Comparison of ENCODE assay signal across 31 mouse cellular contexts in genomic region chr8:93021738-93022137, GRCm38 (mm10). TPM values are rescaled to one million over a fixed set of nuclear protein-coding genes. Genes with fewer than 3 reads are reported as not detected.
A peak's percentile ranks its signal among the peaks of the same experiment; 100 is the strongest.
DNase-seq lines count a peak whose midpoint lies in the region; ATAC-seq and TF ChIP-seq lines count a peak whose summit lies in the region.
"Had no signal": no experiment of that assay in that cellular context is flagged by ENCODE, and none has a peak within 500 bp of the region (broad histone marks: within the 10 kb centered on the region; RNA-seq: fewer than 3 reads in every experiment).

No protein-coding gene starts in this region.

- WGBS in heart, postnatal 0 days, result 53% methylated on average over 5 of the region's 5 CpGs
- WGBS in kidney, postnatal 0 days, result 63% methylated on average over 5 of the region's 5 CpGs
- 69% methylated on average over 5 of the region's 5 CpGs for WGBS in kidney, embryonic 15.5 days
- 67% methylated on average over 5 of the region's 5 CpGs for WGBS in midbrain, postnatal 0 days
- WGBS in midbrain, embryonic 10.5 days, result 79% methylated on average over 5 of the region's 5 CpGs
- 64% methylated on average over 5 of the region's 5 CpGs for WGBS in stomach, postnatal 0 days

- no peak for DNase-seq in heart, postnatal 0 days (ENCODE audit: low spot score)
- no peak for DNase-seq in heart, adult 18-20 months
- no peak for DNase-seq in kidney, postnatal 0 days (ENCODE audit: low spot score)
- DNase-seq in midbrain, postnatal 0 days (ENCODE audit: low spot score), result no peak
- DNase-seq in midbrain, embryonic 10.5 days (ENCODE audit: low spot score), result no peak
- DNase-seq in stomach, postnatal 0 days (ENCODE audit: low spot score), result no peak
- DNase-seq: adrenal gland, postnatal 14 days; cerebellum, adult 18-20 months; cerebellum, postnatal 10 days; embryo, embryonic 11 days; gastrocnemius, postnatal 10 days; heart, adult 2 months had no signal

- no peaks in the 10 kb centered on the region for H3K9me3 ChIP-seq in heart, postnatal 0 days (replicated peaks; ENCODE audit: control insufficient read depth, low read length)
- no peaks in the 10 kb centered on the region for H3K9me3 ChIP-seq in kidney, postnatal 0 days (replicated peaks; ENCODE audit: low read length)
- no peaks in the 10 kb centered on the region for H3K9me3 ChIP-seq in kidney, embryonic 15.5 days (replicated peaks)
- H3K9me3 ChIP-seq in midbrain, postnatal 0 days (ENCODE audit: low read length), result no peaks in the 10 kb centered on the region
- H3K9me3 ChIP-seq in midbrain, embryonic 10.5 days (replicated peaks), result no peaks in the 10 kb centered on the region
- H3K9me3 ChIP-seq in stomach, postnatal 0 days (ENCODE audit: control insufficient read depth, low read length), result no peaks in the 10 kb centered on the region
- H3K9me3 ChIP-seq: embryonic facial prominence, embryonic 15.5 days; forebrain, embryonic 10.5 days; heart, embryonic 15.5 days; hindbrain, embryonic 10.5 days; hindbrain, embryonic 15.5 days had no signal

- no peaks in the 10 kb centered on the region for H3K27me3 ChIP-seq in heart, postnatal 0 days (ENCODE audit: control insufficient read depth, insufficient read depth, low read length)
- no peaks in the 10 kb centered on the region for H3K27me3 ChIP-seq in kidney, postnatal 0 days (ENCODE audit: insufficient read depth, low read length)
- H3K27me3 ChIP-seq in kidney, embryonic 15.5 days, result no peaks in the 10 kb centered on the region
- H3K27me3 ChIP-seq in midbrain, postnatal 0 days (ENCODE audit: insufficient read depth, low read length), result no peaks in the 10 kb centered on the region
- no peaks in the 10 kb centered on the region for H3K27me3 ChIP-seq in midbrain, embryonic 10.5 days (ENCODE audit: low read depth, poor library complexity, severe bottlenecking)
- no peaks in the 10 kb centered on the region for H3K27me3 ChIP-seq in stomach, postnatal 0 days (ENCODE audit: control insufficient read depth, insufficient read depth, low read length)
- H3K27me3 ChIP-seq: CH12.LX; embryonic facial prominence, embryonic 15.5 days; heart, embryonic 15.5 days; hindbrain, embryonic 15.5 days had no signal

- H3K4me1 ChIP-seq in heart, postnatal 0 days (ENCODE audit: control insufficient read depth, insufficient read depth), result no peaks in the 10 kb centered on the region
- H3K4me1 ChIP-seq in kidney, postnatal 0 days (replicated peaks; ENCODE audit: insufficient read depth, low read length), result no peaks in the 10 kb centered on the region
- H3K4me1 ChIP-seq in kidney, embryonic 15.5 days, result no peaks in the 10 kb centered on the region
- H3K4me1 ChIP-seq in midbrain, postnatal 0 days (ENCODE audit: insufficient read depth, low read length), result no peaks in the 10 kb centered on the region
- peaks cover under 1% of the 10 kb centered on the region for H3K4me1 ChIP-seq in midbrain, embryonic 10.5 days
- H3K4me1 ChIP-seq in stomach, postnatal 0 days (replicated peaks; ENCODE audit: control insufficient read depth, insufficient read depth), result no peaks in the 10 kb centered on the region
- H3K4me1 ChIP-seq: embryonic facial prominence, embryonic 15.5 days; forebrain, embryonic 10.5 days; heart, embryonic 15.5 days; hindbrain, embryonic 10.5 days; hindbrain, embryonic 15.5 days had no signal

- no peak overlapping the region for H3K4me3 ChIP-seq in heart, postnatal 0 days (ENCODE audit: low read depth, low read length)
- no peak overlapping the region for H3K4me3 ChIP-seq in kidney, postnatal 0 days (replicated peaks; ENCODE audit: low read depth, low read length)
- H3K4me3 ChIP-seq in kidney, embryonic 15.5 days (replicated peaks), result no peak overlapping the region
- H3K4me3 ChIP-seq in midbrain, postnatal 0 days (ENCODE audit: low read depth, low read length), result no peak overlapping the region
- no peak overlapping the region for H3K4me3 ChIP-seq in midbrain, embryonic 10.5 days
- H3K4me3 ChIP-seq in stomach, postnatal 0 days (ENCODE audit: low read depth, low read length), result no peak overlapping the region
- H3K4me3 ChIP-seq: embryonic facial prominence, embryonic 15.5 days; erythroblast, embryonic 14.5 days; forebrain, embryonic 10.5 days; heart, adult 2 months; heart, embryonic 15.5 days; hindbrain, embryonic 10.5 days; hindbrain, embryonic 15.5 days had no signal

- H3K4me2 ChIP-seq in heart, postnatal 0 days (ENCODE audit: low read depth, low read length), result no peak overlapping the region
- H3K4me2 ChIP-seq in kidney, postnatal 0 days (ENCODE audit: low read length), result no peak overlapping the region
- H3K4me2 ChIP-seq in kidney, embryonic 15.5 days, result no peak overlapping the region
- H3K4me2 ChIP-seq in midbrain, postnatal 0 days (ENCODE audit: low read depth, low read length, poor library complexity, severe bottlenecking), result no peak overlapping the region
- H3K4me2 ChIP-seq in stomach, postnatal 0 days (replicated peaks; ENCODE audit: low read depth), result no peak overlapping the region
- H3K4me2 ChIP-seq: embryonic facial prominence, embryonic 15.5 days; heart, embryonic 11.5 days; heart, embryonic 15.5 days; hindbrain, embryonic 15.5 days had no signal

- TF ChIP-seq EP300 in heart, postnatal 0 days (IDR thresholded peaks at IDR 0.05; ENCODE audit: low read depth), result no peak
- TF ChIP-seq EP300 in stomach, postnatal 0 days (optimal IDR thresholded peaks at IDR 0.05), result no peak

- H3K9ac ChIP-seq in heart, postnatal 0 days (replicated peaks; ENCODE audit: low read depth, low read length), result no peak overlapping the region
- H3K9ac ChIP-seq in kidney, postnatal 0 days (ENCODE audit: low read depth, low read length), result no peak overlapping the region
- no peak overlapping the region for H3K9ac ChIP-seq in kidney, embryonic 15.5 days
- H3K9ac ChIP-seq in midbrain, postnatal 0 days (replicated peaks; ENCODE audit: low read length, poor library complexity, severe bottlenecking), result no peak overlapping the region
- no peak overlapping the region for H3K9ac ChIP-seq in stomach, postnatal 0 days (ENCODE audit: low read length)
- H3K9ac ChIP-seq: embryonic facial prominence, embryonic 15.5 days; heart, embryonic 15.5 days; hindbrain, embryonic 15.5 days had no signal

- no peak for ATAC-seq in heart, postnatal 0 days (ENCODE audit: insufficient read depth, low read depth)
- ATAC-seq in kidney, postnatal 0 days (replicated peaks; ENCODE audit: low FRiP score, low read depth), result no peak
- ATAC-seq in kidney, embryonic 15.5 days (replicated peaks; ENCODE audit: low FRiP score), result no peak
- ATAC-seq in midbrain, postnatal 0 days (ENCODE audit: low FRiP score), result no peak
- no peak for ATAC-seq in stomach, postnatal 0 days (ENCODE audit: low FRiP score, low TSS enrichment)
- no peak for ATAC-seq in megakaryocyte, adult 5-6 weeks (ENCODE audit: poor library complexity, severe bottlenecking)
- ATAC-seq: activated CD4-positive, CD25-positive, alpha-beta regulatory T cell, adult 4 months; forebrain, embryonic 14.5 days; inflammation-experienced regulatory T-cells, adult 6 months had no signal

- H3K36me3 ChIP-seq in heart, postnatal 0 days (replicated peaks; ENCODE audit: control insufficient read depth, insufficient read depth, low read length), result no peaks in the 10 kb centered on the region
- H3K36me3 ChIP-seq in kidney, postnatal 0 days (ENCODE audit: insufficient read depth, low read length), result no peaks in the 10 kb centered on the region
- H3K36me3 ChIP-seq in kidney, embryonic 15.5 days, result no peaks in the 10 kb centered on the region
- no peaks in the 10 kb centered on the region for H3K36me3 ChIP-seq in midbrain, postnatal 0 days (ENCODE audit: insufficient read depth, low read length)
- no peaks in the 10 kb centered on the region for H3K36me3 ChIP-seq in midbrain, embryonic 10.5 days
- H3K36me3 ChIP-seq in stomach, postnatal 0 days (ENCODE audit: control insufficient read depth, insufficient read depth, low read length), result no peaks in the 10 kb centered on the region
- H3K36me3 ChIP-seq: embryonic facial prominence, embryonic 15.5 days; forebrain, embryonic 10.5 days; heart, embryonic 15.5 days; hindbrain, embryonic 10.5 days; hindbrain, embryonic 15.5 days had no signal

- peak; percentile 24 for TF ChIP-seq CTCF in heart, postnatal 0 days (IDR thresholded peaks at IDR 0.05; ENCODE audit: low read depth)
- peak; percentile 33; the same call in 1 of the 2 replicates for TF ChIP-seq CTCF in kidney, postnatal 0 days (IDR thresholded peaks at IDR 0.05; ENCODE audit: low read depth)
- TF ChIP-seq CTCF in midbrain, postnatal 0 days (IDR thresholded peaks at IDR 0.05), result peak; percentile 59
- TF ChIP-seq CTCF in stomach, postnatal 0 days (IDR thresholded peaks at IDR 0.05; ENCODE audit: low read depth), result peak; percentile 44

- H3K27ac ChIP-seq in heart, postnatal 0 days (ENCODE audit: low read depth), result no peak overlapping the region
- H3K27ac ChIP-seq in kidney, postnatal 0 days, result no peak overlapping the region
- H3K27ac ChIP-seq in kidney, embryonic 15.5 days, result no peak overlapping the region
- no peak overlapping the region for H3K27ac ChIP-seq in midbrain, postnatal 0 days (ENCODE audit: low read depth, low read length)
- H3K27ac ChIP-seq in midbrain, embryonic 10.5 days (replicated peaks), result no peak overlapping the region
- no peak overlapping the region for H3K27ac ChIP-seq in stomach, postnatal 0 days (replicated peaks)
- H3K27ac ChIP-seq: embryonic facial prominence, embryonic 15.5 days; forebrain, embryonic 10.5 days; heart, adult 2 months; heart, embryonic 15.5 days; hindbrain, embryonic 10.5 days; hindbrain, embryonic 15.5 days had no signal

RNA-seq across cellular contexts. Expression of gene Ces1a, which starts 26.3 kb away (rescaled TPM):
- total RNA-seq in heart, postnatal 0 days (2014; rRNA removed; ENCODE audit: low replicate concordance), result not detected in 2 replicates
- polyA plus RNA-seq in heart, postnatal 0 days (2015; fragmentation: Nextera tagmentation; extraction: Ambion mirVana), result not detected in 2 replicates
- not detected for total RNA-seq in heart, adult 18-20 months (2021)
- not detected in 2 replicates for polyA plus RNA-seq in kidney, postnatal 0 days (2015; fragmentation: Nextera tagmentation; extraction: Ambion mirVana)
- not detected in 2 replicates for polyA plus RNA-seq in kidney, embryonic 15.5 days (2015; fragmentation: Nextera tagmentation; extraction: Ambion mirVana)
- total RNA-seq in midbrain, postnatal 0 days (2014; rRNA removed), result not detected in 2 replicates
- 0.09 TPM in 1 of 2 replicates, not detected in the other for polyA plus RNA-seq in midbrain, postnatal 0 days (2015; fragmentation: Nextera tagmentation; extraction: Ambion mirVana)
- polyA plus RNA-seq in midbrain, embryonic 10.5 days (2016; fragmentation: Nextera tagmentation; extraction: Ambion mirVana), result not detected in 2 replicates
- not detected in 2 replicates for polyA plus RNA-seq in stomach, postnatal 0 days (2015; fragmentation: Nextera tagmentation; extraction: Ambion mirVana)
- total RNA-seq in megakaryocyte, adult 5-6 weeks (2015), result not detected in 2 replicates
- not detected in 2 replicates for total RNA-seq in megakaryocyte, adult 5-6 weeks (2017)
- total RNA-seq: adrenal gland, adult 18-20 months; adrenal gland, postnatal 14 days; CH12.LX; gastrocnemius, postnatal 10 days; gastrocnemius, postnatal 4 days; heart, adult 2 months; heart, postnatal 25 days had no signal
- polyA plus RNA-seq: activated CD4-positive, CD25-positive, alpha-beta regulatory T cell, adult 4 months; embryonic facial prominence, embryonic 11.5 days; erythroblast, embryonic 14.5 days; forebrain, embryonic 10.5 days; forebrain, embryonic 14.5 days; heart, adult 2 months; heart, embryonic 11.5 days; heart, embryonic 15.5 days; hindbrain, embryonic 10.5 days; hindbrain, embryonic 15.5 days; inflammation-experienced regulatory T-cells, adult 6 months had no signal

RNA-seq across cellular contexts. Expression of gene Ces1b, which starts 58.1 kb away (rescaled TPM):
- total RNA-seq in heart, postnatal 0 days (2014; rRNA removed; ENCODE audit: low replicate concordance), result not detected in 2 replicates
- polyA plus RNA-seq in heart, postnatal 0 days (2015; fragmentation: Nextera tagmentation; extraction: Ambion mirVana), result not detected in 2 replicates
- not detected for total RNA-seq in heart, adult 18-20 months (2021)
- polyA plus RNA-seq in kidney, postnatal 0 days (2015; fragmentation: Nextera tagmentation; extraction: Ambion mirVana), result not detected in 2 replicates
- polyA plus RNA-seq in kidney, embryonic 15.5 days (2015; fragmentation: Nextera tagmentation; extraction: Ambion mirVana), result not detected in 2 replicates
- total RNA-seq in midbrain, postnatal 0 days (2014; rRNA removed), result not detected in 2 replicates
- polyA plus RNA-seq in midbrain, postnatal 0 days (2015; fragmentation: Nextera tagmentation; extraction: Ambion mirVana), result not detected in 2 replicates
- not detected in 2 replicates for polyA plus RNA-seq in midbrain, embryonic 10.5 days (2016; fragmentation: Nextera tagmentation; extraction: Ambion mirVana)
- polyA plus RNA-seq in stomach, postnatal 0 days (2015; fragmentation: Nextera tagmentation; extraction: Ambion mirVana), result 0.13 TPM in 2 replicates
- not detected in 2 replicates for total RNA-seq in megakaryocyte, adult 5-6 weeks (2015)
- total RNA-seq in megakaryocyte, adult 5-6 weeks (2017), result not detected in 2 replicates
- total RNA-seq: adrenal gland, adult 18-20 months; CH12.LX; gastrocnemius, postnatal 10 days; gastrocnemius, postnatal 4 days; heart, adult 2 months; heart, postnatal 25 days had no signal
- polyA plus RNA-seq: activated CD4-positive, CD25-positive, alpha-beta regulatory T cell, adult 4 months; C2C12; embryonic facial prominence, embryonic 11.5 days; erythroblast, embryonic 14.5 days; forebrain, embryonic 10.5 days; forebrain, embryonic 14.5 days; frontal cortex, adult 2 months; heart, adult 2 months; heart, embryonic 11.5 days; hindbrain, embryonic 10.5 days; hindbrain, embryonic 15.5 days; inflammation-experienced regulatory T-cells, adult 6 months had no signal
